Mouse (Mus musculus) telencephalon, adult 2 months (tissue): ENCODE measurements around the gene Cks1b.
"Not testable (repeated sequence)": the region's sequence is repeated elsewhere in the genome, so short reads cannot be mapped to it uniquely, and the experiment has no call there.

ENCODE experiments used
- DNase-seq: peaks from one replicate; pipeline ENCODE4 v3.0.0-alpha.2; 2011; ENCODE audit warnings: low read depth, low spot score

The Cks1b gene

GRCm38 (mm10) chr3:89418170-89418860 lies at the start of gene Cks1b, which contains the start of gene Shc1:
Gene Cks1b (minus strand): TSS chr3:89418383.
Gene Shc1 (plus strand): TSS chr3:89418443.
- peak; percentile 98 for DNase-seq

GRCm38 (mm10) chr3:89458965-89459807 lies 41.0 kb upstream of the Cks1b start:
- peak; percentile 87 for DNase-seq

GRCm38 (mm10) chr3:89458372-89458964 lies 40.3 kb upstream of the Cks1b start:
- DNase-seq = no peak

- no peak for DNase-seq
Observed at GRCm38 (mm10) chr3:89456726-89457665, 38.8 kb upstream of the Cks1b start.

- no peak for DNase-seq
Observed at GRCm38 (mm10) chr3:89455786-89456285, 37.7 kb upstream of the Cks1b start.

- DNase-seq = no peak
Observed at GRCm38 (mm10) chr3:89454401-89455177, 36.4 kb upstream of the Cks1b start, which contains the start of gene Pmvk. Gene Pmvk (plus strand): TSS chr3:89454541.

GRCm38 (mm10) chr3:89451916-89452315 lies 33.7 kb upstream of the Cks1b start:
- no peak for DNase-seq

- DNase-seq = no peak
Observed at GRCm38 (mm10) chr3:89449541-89449940, 31.4 kb upstream of the Cks1b start.

- no peak for DNase-seq
Observed at GRCm38 (mm10) chr3:89448720-89449537, 30.7 kb upstream of the Cks1b start.

- no peak for DNase-seq
Observed at GRCm38 (mm10) chr3:89440691-89441090, 22.5 kb upstream of the Cks1b start.

- no peak for DNase-seq
Observed at GRCm38 (mm10) chr3:89437269-89437668, 19.1 kb upstream of the Cks1b start.

- DNase-seq = no peak
Observed at GRCm38 (mm10) chr3:89436176-89437113, 18.3 kb upstream of the Cks1b start, which contains the start of gene Pbxip1. Gene Pbxip1 (plus strand): TSS chr3:89436706.

- no peak for DNase-seq
Observed at GRCm38 (mm10) chr3:89435041-89435440, 16.9 kb upstream of the Cks1b start.

GRCm38 (mm10) chr3:89434532-89434931 lies 16.3 kb upstream of the Cks1b start:
- DNase-seq = no peak

- no peak for DNase-seq
Observed at GRCm38 (mm10) chr3:89432606-89433005, 14.4 kb upstream of the Cks1b start.

- peak; percentile 95 for DNase-seq
Observed at GRCm38 (mm10) chr3:89430171-89431159, 12.3 kb upstream of the Cks1b start, which contains the start of gene Pygo2. Gene Pygo2 (plus strand): TSS chr3:89430214.

- DNase-seq = not testable (repeated sequence)
Observed at GRCm38 (mm10) chr3:89429021-89429420, 10.8 kb upstream of the Cks1b start.
